Mouse (Mus musculus) urinary bladder, postnatal 25 days (tissue): ENCODE data around the gene Bicdl1.

Source experiments
- DNase-seq: peaks from one replicate; pipeline ENCODE4 v3.0.0; 2022; ENCODE audit warnings: low spot score

Gene Bicdl1

GRCm38 (mm10) chr5:115626237-115626886, 105.1 kb downstream of the Bicdl1 start:
- no peak for DNase-seq

GRCm38 (mm10) chr5:115623694-115624440, 107.6 kb downstream of the Bicdl1 start:
- no peak for DNase-seq

- DNase-seq: no peak
These were observed 108.7 kb downstream of the Bicdl1 start for GRCm38 (mm10) chr5:115622686-115623085.

GRCm38 (mm10) chr5:115619690-115620089, 111.7 kb downstream of the Bicdl1 start:
- no peak for DNase-seq

GRCm38 (mm10) chr5:115614948-115615347, 116.5 kb downstream of the Bicdl1 start:
- peak; percentile 27 for DNase-seq

GRCm38 (mm10) chr5:115613332-115613731, 118.1 kb downstream of the Bicdl1 start:
- DNase-seq: no peak

- DNase-seq: no peak
These were observed 119.9 kb downstream of the Bicdl1 start for GRCm38 (mm10) chr5:115611566-115611965.

GRCm38 (mm10) chr5:115603561-115603960, 127.9 kb downstream of the Bicdl1 start:
- DNase-seq: no peak
